Mouse (Mus musculus): Measurements from ENCODE around the gene Ncbp1.
"Not testable (repeated sequence)": the region's sequence is repeated elsewhere in the genome, so short reads cannot be mapped to it uniquely, and the experiment has no call there.

Gene Ncbp1

DNA sequence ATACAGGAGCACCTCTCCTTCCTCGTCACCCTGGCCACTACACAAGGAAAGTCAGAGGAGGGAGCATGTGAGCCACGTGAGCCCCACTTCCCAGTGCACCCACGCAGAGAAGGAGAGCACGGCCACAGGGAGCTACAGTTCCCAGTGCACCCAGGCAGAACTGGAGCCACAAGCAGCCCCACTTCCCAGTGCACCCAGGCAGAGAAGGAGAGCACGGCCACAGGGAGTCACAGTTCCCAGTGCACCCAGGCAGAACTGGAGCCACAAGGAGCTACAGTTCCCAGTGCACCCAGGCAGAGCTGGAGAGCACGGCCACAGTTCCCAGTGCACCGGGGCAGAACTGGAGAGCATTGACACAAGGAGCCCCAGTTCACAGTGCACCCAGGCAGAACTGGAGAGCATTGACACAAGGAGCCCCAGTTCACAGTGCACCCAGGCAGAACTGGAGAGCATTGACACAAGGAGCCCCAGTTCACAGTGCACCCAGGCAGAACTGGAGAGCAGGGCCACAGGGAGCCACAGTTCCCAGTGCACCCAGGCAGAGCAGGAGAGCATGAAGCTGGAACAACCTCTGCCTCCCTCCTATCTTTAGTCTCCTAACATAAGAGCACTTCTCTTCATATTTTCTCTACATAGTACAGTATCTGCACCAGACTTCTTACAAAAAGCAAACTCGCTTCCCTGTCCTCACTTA lies 9.0 kb upstream of the Ncbp1 start:
- no peak for DNase-seq (ENCODE audit: low spot score)

DNA sequence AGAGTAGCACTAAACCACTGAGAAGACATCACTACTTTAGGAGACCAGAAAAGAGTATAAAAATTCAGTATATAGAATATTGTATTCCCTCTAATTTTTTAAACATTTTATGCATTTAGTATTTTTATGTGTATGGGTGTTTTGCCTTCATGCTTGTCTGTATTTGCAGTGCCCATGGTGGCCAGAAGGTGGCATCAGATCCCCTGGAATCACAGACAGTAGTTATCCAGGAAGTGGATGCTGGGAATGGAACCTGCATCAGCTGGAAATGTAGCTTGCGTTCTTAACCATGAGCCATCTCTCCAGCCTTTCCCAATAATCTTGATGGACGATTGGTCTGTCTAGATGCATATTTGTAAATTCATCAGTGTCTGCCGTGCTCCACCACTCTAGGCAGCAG lies 8.2 kb upstream of the Ncbp1 start:
- DNase-seq (ENCODE audit: low spot score): peak; percentile 67

DNA sequence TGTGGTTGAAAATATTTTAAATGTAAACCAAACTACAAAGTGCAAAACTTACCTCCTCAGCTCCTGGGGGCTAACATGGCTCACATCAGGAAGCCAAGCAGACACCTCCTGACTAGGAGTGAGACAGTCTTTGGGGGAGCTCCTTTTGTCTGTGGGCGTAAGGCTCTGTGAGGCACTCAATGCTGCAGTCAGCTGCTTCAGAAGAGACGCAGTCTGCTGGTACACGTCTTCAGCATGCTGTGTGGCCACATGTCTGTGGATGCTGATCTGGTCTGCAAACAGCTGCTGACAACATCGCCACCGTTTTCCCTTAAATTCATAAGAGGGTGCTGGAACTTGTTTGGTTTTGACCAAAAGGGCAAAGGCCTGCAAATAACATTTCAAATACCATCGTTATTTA lies 6.6 kb upstream of the Ncbp1 start:
- no peak for DNase-seq (ENCODE audit: low spot score)

DNA sequence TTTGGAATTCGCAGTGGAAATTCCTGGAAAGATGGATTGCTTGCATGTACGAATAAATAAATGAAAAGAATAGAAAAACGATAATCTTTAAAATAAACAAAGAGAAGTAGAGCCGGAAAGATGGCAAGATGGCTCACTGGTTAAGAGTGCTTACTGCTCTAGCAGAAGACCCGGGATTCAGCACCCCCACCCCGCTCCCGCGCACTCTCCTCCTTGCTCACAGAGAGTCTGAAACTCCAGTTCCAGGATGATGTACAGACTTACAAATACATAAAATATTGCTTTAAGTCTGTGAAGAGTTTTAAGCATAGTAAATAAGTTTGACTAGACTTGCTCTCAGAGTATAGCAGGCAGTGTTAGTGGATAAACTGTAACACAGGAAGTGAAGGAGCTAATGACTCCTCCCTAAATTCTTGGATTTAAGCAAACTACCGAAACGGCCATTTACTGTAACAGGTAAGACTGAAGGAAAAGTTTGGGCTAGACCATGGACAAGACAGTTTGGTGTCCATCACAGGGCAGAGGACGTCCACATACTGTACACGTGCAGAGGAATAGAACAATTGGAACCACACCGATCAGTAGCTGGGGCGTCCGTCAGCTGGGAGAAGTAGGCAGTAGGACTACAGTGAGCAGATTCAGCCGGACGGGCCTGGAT lies 655 bp upstream of the Ncbp1 start:
- no peak for DNase-seq (ENCODE audit: low spot score)

DNA sequence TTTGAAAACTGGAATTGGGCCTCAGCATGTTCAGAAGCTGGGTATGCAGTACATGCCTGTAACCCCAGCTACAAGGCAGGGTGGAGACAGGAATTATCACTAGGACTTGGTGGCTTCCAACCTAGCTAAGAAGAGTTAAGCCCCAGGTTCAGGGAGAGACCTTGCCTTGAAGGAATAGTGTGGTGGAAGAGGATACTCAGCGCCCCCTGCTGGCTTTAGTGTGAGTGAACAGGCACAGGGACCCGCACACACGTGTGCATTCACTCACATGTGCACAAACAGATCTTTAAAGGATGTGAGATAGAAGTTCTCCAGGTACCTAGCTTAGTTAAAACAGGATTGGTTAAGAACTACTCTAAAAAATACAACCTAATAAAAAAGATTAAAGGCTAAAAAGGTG lies 5.9 kb downstream of the Ncbp1 start:
- DNase-seq (ENCODE audit: low spot score): peak; percentile 11

DNA sequence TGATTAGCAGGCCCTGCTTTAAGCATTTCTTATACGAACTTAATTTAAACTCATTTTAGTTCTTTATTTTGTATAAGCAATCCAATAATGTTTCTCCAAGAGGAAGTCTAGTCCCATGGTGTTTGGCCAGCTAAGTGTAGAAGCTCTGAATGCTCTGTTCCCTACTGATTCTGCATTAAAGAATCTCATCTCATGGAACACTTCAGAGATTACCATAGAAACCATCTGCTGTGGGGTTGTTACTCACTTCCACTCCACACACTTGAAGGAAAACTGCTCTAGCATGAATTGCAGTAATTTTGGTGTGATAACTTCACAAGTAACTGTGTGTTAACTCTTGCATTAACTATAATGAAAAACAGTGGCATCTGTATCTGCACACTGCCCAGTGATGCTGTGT lies 8.5 kb downstream of the Ncbp1 start:
- DNase-seq (ENCODE audit: low spot score): no peak

DNA sequence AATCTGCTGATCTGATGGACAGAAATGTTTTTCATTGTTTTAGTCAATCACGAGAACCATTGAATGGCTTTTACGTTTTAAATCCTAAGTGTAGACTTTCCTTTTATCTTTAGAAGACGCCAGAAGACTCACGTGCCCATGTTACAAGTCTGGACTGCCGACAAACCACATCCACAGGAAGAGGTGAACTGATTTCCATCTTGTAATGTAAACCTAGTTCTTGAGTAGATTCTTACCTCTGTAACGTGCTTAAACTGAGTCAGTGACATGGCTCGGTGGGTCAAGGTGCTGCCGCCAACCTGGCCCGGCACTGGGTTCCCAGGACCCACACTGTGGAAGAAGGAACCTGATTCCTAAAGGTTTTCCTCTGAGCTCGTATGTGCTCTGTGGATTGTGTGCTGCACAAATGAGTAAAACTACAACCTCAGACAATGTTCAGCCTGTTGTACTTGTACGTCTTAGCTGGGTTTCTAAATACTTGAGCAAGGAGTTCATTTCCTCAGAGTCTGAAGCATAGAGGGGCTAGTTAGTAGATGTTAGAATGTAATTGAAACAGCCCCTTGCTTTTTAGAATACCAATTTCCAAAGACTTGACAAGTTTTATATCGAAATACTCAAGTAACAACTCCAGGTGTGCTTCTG lies 13.6 kb downstream of the Ncbp1 start:
- no peak for DNase-seq (ENCODE audit: low spot score)

DNA sequence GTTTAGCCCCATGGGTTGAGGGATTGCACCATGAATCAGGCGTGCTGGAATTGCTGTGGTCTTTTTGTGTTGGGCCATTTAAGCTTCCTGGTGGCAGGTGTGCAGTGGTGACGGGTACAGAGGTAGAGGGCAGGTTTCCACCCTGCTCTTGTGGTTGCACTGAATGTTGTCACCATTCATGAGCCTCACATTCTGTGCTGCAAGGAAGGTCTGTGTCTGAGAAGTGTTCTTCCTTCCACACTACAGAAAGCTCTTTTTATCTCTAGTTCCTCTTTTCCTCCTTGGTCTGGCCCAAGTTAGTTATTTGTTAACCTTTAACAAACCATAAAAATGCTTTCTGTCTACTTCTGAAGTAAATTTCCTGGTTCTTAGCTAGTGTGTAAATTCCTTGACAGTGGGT lies 25.6 kb downstream of the Ncbp1 start:
- no peak for DNase-seq (ENCODE audit: low spot score)

DNA sequence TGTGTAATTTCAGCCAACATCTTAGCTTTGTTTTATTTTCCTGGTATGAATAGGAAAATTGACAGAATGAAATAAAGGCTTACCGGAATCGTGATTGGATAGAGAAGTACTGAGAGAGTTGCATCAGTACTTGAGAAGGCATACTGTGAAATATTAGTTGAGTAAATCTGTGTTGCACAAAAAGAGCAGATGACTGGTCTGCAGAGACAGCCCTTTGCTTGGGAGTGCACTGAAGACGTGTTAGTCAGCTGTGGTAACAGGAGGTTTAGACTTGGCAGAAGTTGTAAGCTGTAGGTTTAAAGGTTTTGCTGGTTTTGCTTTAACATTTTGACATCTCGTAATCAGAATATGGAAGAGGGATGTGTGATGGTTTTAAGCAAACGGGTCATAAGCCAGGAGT lies 27.4 kb downstream of the Ncbp1 start:
- peak; percentile 21 for DNase-seq (ENCODE audit: low spot score)

DNA sequence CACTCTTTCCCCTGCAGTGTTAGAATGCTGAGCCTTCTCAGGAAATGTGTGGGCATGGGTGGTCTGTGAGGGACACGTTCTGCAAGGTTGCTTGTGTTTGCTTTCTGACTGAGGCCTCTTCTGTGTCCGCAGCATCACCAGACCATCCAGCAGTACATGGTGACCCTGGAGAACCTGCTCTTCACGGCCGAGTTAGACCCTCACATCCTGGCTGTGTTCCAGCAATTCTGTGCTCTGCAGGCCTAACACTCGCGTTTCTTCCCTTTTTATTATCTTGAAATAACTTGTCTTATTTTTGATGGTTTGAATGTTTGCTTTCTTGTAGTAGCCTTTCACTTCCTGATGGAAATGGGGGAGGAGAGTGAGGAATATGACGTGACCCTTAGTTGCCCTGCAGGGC lies 33.3 kb downstream of the Ncbp1 start:
- no peak for DNase-seq (ENCODE audit: low spot score)

DNA sequence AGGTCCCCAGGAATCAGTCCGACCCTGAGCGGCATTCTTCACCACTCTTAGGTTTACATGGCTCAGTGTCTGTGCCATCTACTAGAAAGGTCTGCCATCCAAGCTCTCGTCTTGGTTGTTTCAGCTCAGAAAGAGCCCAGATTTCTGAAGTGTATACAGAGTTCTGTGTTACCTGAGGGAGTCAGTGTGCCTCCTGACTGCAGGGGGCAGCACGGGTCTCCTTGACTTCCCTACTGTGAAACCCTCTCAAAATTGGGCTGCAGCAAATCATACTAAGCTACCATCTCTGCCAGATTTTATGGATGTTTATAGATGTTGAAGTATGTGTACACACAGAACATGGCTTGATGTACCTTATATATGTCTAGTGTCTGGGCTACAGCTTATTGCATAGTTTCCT lies 37.9 kb downstream of the Ncbp1 start:
- DNase-seq (ENCODE audit: low spot score): no peak

DNA sequence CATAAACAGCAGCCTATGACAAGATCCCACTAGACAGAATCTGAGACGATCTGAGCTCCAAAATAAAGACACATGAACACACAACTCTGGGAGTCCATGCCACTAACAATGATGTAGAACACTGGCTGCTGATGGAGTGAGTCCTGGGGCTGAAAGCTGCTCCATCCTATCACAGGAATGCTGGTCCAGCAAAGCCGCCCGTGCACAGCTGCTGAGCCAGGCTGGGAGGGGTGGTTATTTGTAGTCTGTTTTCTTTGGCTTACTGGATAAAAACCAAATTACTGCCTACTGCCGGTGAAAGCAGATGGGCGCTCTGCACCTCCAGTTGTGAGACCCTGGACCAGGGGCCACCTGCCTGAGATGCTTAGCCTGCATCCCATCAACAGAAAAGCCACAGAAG lies 38.6 kb downstream of the Ncbp1 start:
- no peak for DNase-seq (ENCODE audit: low spot score)

DNA sequence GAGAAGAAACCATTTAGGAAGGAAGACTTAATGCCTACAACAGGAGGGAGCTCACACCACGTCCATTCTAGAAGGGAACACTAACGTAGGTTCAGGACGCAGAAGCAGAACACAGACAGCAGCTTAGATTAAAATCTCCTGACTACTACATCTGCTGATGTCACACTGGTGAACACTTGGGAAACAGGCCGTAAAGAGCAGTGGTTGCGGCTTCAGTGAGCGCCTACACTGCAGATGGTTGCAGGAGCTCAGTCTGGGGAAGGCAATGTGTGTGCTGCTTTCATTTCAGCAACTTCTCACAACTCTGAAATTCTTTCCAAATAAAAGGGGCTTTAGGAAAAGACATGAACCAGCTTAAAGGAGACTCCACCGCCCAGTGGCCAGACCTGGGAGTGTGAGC lies 39.1 kb downstream of the Ncbp1 start:
- no peak for DNase-seq (ENCODE audit: low spot score)

DNA sequence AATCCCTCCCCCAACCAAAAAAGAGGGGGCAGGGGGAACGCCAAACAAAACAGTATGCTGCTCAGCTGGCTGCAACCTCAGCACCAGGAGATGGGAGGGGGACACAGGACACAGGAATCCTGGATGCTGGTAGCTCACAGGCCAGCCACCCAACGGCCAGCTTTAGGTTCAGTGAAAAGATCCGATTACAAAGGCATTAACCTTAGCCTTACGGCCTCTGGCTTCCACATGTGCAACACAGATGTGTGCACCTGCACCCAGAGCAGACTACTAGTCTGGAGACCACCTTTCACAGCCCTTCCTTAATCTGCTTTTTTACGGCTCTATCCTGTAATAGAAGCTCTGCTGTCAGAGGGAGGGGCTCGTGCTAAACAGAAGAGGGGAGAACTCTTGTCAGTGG lies 42.8 kb downstream of the Ncbp1 start:
- DNase-seq (ENCODE audit: low spot score): no peak

DNA sequence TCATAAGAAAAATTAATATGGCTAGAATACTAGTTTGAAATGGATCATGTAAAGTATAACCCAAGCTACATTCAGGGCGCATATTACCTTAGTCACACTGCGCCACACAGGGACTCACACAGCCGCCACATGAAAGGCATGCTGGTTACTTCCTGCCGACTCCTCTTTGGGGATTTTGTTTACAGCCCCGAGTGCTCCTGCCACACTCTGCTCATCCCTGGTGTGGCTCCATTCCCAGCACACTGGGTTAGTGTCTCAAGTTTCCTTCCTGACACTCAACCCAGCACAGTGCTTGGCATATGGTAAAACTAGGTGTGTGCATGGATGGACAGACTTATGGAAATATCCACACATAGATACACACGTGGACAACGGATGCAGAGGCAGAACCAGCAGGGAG lies 43.8 kb downstream of the Ncbp1 start:
- DNase-seq (ENCODE audit: low spot score): no peak

DNA sequence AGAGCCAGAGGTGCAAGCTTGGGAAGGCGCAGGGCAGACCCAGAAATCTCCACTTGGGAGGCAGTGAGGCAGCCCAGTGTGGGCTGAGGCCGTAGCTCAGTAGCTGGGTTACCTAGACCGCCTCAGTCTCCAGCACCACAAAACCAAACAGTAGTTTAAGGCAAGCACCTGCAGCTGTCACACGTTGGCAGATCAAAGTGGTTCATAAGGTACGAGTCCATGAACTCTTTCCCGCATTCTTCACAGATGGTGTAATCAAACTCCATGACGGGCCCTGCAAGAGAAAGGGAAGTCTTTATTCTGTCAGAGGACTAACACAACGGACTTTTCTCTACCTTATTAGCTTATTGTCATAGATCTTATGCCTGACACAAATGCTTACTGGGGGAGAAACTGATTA lies 47.0 kb downstream of the Ncbp1 start:
- DNase-seq (ENCODE audit: low spot score): no peak

DNA sequence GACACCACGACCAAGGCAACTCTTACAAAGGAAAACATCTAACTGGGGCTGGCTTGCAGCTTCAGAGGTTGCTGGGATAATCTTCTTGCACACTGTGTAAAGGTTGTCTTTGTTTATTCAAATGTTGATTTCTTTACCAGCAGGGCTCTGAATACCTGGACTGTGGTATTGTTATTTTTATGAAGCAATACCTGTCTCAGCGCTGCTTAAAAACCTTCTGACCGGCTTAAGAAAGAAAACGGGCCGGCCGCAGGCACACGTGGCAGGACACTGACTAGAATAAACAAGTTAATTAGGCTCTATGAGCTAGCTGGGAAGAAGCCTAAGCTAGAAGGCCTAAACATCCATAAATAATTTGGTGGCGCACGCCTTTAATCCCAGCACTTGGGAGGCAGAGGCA lies 47.5 kb downstream of the Ncbp1 start:
- no peak for DNase-seq (ENCODE audit: low spot score)

DNA sequence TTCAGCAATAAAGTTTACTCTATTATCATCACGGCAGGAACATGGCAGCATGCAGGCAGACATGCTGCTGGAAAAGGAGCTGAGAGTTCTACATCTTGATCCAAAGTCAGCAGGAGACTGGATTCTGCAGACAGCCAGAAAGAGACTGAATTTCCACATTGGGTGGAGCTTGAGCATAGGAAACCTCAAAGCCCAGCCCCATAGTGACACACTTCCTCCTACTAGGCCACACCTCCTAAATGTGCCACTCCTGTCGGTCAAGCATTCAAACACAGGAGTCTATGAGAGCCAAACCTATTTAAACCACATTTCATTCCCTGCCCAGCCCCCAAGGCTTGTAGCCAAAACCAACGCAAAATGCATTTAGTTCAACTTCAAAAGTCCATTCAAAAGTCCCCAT lies 48.1 kb downstream of the Ncbp1 start:
- peak; percentile 15 for DNase-seq (ENCODE audit: low spot score)

DNA sequence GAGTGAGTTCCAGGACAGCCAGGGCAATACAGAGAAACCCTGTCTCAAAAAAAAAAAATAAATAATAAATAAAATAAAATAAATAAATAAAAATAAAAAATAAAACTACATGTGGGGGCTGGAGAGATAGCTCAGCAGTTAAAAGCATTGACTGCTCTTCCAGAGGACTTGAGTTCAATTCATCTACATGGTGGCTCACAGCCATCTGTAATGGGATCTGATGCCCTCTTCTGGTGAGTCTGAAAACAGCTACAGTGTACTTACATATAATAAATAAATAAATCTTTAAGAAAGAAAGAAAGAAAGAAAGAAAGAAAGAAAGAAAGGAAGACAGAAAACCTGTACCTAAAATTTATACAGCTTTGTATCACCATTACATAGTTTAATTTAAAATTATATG lies 53.6 kb downstream of the Ncbp1 start:
- DNase-seq (ENCODE audit: low spot score): not testable (repeated sequence)

DNA sequence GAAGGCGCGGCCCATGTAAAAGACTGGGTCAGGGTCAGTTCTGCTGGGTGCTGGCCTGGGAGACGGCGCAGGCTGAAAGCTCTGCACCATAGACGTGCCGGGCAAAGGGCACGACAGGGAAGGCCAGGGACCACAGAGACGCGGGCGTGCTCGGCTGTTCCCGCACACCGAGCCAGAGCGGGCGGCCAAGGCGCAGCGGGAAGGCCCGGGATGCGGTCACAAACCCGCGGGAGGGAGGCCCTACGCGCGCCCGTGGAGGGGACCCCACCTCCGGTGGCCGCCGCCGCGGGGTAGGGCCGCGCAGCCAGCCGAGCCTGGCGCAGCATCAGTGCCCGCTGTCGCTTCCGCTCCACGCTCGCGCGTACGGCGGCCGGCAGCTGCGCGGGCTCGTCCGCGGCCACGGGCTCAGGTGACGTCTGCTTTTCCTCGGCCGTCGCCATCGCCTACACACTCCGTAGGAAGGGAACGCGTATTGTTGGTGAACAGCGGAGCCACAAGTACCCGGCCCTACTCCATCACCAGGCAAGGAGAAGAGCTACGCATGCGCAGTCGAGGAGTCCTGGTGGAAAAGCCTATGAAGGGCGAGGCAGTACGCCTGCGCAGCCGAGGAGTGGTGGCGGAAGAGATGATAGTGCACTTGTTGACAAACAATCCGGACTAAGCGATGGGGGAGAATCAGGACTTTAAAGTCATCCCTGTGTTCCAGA lies 57.5 kb downstream of the Ncbp1 start, which contains the start of gene Xpa:
Gene Xpa (minus strand): TSS at position 531 of the 707 bp plus-strand sequence.
- DNase-seq (ENCODE audit: low spot score): peak; percentile 98

DNA sequence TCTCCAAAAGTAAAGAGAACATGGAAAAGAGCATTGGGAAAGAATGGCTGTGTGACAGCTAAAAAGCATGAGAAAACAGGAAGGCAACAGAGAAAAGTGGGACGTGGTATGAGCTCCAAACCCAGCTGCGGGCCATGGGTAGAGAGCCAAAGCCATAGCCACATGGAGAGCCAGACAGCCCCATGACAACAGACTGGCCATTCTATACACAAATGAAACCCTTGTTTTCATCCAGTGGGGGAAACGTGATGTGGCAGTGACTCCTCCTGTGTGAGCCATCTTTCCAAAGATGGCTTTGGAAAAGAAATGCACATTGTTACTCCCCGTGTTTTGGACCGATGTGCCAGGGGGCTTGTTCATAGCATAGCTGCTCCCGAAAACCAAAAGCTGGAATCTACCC lies 58.1 kb downstream of the Ncbp1 start:
- DNase-seq (ENCODE audit: low spot score): no peak

DNA sequence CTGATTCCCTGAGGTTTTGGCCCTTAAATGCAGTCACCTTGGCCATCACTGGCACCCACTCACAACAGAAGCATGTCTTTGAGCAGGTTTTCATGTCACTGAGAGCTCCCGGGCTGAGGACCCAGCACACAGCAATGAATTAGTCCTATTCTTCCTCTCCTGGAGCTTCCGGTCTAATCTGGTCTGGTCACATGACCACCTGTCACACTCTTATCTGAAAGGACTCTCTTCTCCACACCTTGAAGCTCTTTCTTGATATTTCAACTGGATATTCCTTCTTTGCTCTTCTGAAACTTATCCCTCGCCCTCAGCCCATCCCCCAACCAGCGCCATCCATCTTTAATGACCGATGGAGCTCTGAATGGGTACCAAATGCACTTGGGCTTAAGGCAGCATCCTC lies 59.7 kb downstream of the Ncbp1 start:
- no peak for DNase-seq (ENCODE audit: low spot score)

All from adipocyte (in vitro differentiated cells).